Mouse (Mus musculus) myocyte (in vitro differentiated cells): ENCODE data around the gene Meiob. TPM values are rescaled to one million over a fixed set of nuclear protein-coding genes. Genes with fewer than 3 reads are reported as not detected.

Source experiments
- H3K27me3 ChIP-seq: one replicate; pipeline ENCODE4 v1.6.1; 2011; ENCODE audit not compliant: control insufficient read depth, insufficient read depth, insufficient read length
- H3K36me3 ChIP-seq: one replicate; pipeline ENCODE4 v1.6.1; 2011; ENCODE audit not compliant: control insufficient read depth, insufficient read depth
- H3K4me2 ChIP-seq: one replicate; pipeline ENCODE4 v1.6.1; 2011; ENCODE audit warnings: low read depth, control low read depth
- H3K4me3 ChIP-seq: one replicate; pipeline ENCODE4 v1.5.1; 2011; ENCODE audit warnings: mild to moderate bottlenecking, control low read depth, moderate library complexity
- H3K79me2 ChIP-seq: one replicate; pipeline ENCODE4 v1.6.1; 2011; ENCODE audit not compliant: control insufficient read depth, insufficient read depth
- H3ac ChIP-seq: one replicate; pipeline ENCODE4 v1.6.1; 2011; ENCODE audit not compliant: control insufficient read depth, insufficient read length
- CEBPB ChIP-seq: IDR thresholded peaks from 2 replicates; pipeline ENCODE4 v1.6.1; 2011; ENCODE audit warnings: mild to moderate bottlenecking, moderate library complexity; ENCODE audit not compliant: poor library complexity, insufficient read depth, severe bottlenecking
- E2F4 ChIP-seq: IDR thresholded peaks from one replicate; pipeline ENCODE4 v1.6.1; 2011; ENCODE audit warnings: mild to moderate bottlenecking, control low read depth, moderate library complexity; ENCODE audit not compliant: insufficient read depth
- MAX ChIP-seq: IDR thresholded peaks from one replicate; pipeline ENCODE4 v1.6.1; 2011; ENCODE audit warnings: low read depth, mild to moderate bottlenecking, control low read depth
- MYOD1 ChIP-seq, 3 experiments: IDR thresholded peaks; one replicate each; pipeline ENCODE4 v1.6.1; 2011; ENCODE audit warnings: control low read depth in 2 of 3, low read depth in 2 of 3, mild to moderate bottlenecking in 2 of 3, moderate library complexity in 1 of 3; ENCODE audit not compliant: insufficient read length in 2 of 3, control insufficient read depth in 1 of 3
- MYOG ChIP-seq, 3 experiments: IDR thresholded peaks; one replicate each; pipeline ENCODE4 v1.6.1; 2011; ENCODE audit warnings: control low read depth in 2 of 3, low read depth in 2 of 3, mild to moderate bottlenecking in 2 of 3; ENCODE audit not compliant: insufficient read length in 2 of 3, control insufficient read depth in 1 of 3, insufficient read depth in 1 of 3
- POLR2A ChIP-seq: IDR thresholded peaks from one replicate; pipeline ENCODE4 v1.6.1; 2011; ENCODE audit warnings: low read depth, mild to moderate bottlenecking, control low read depth, moderate library complexity; ENCODE audit not compliant: insufficient read length
- POLR2AphosphoS2 ChIP-seq: IDR thresholded peaks from one replicate; pipeline ENCODE4 v1.6.1; 2011; ENCODE audit warnings: low read depth, control low read depth; ENCODE audit not compliant: insufficient read length
- REST ChIP-seq: IDR thresholded peaks from one replicate; pipeline ENCODE4 v1.6.1; 2011; ENCODE audit warnings: mild to moderate bottlenecking, control low read depth, moderate library complexity; ENCODE audit not compliant: insufficient read depth, insufficient read length
- SRF ChIP-seq: IDR thresholded peaks from one replicate; pipeline ENCODE4 v1.6.1; 2011; ENCODE audit warnings: low read depth; ENCODE audit not compliant: control insufficient read depth, insufficient read length
- TCF12 ChIP-seq: IDR thresholded peaks from one replicate; pipeline ENCODE4 v1.6.1; 2011; ENCODE audit warnings: mild to moderate bottlenecking, control low read depth; ENCODE audit not compliant: poor library complexity, insufficient read depth, severe bottlenecking
- TCF3 ChIP-seq: IDR thresholded peaks from one replicate; pipeline ENCODE4 v1.6.1; 2011; ENCODE audit warnings: low read depth, control low read depth; ENCODE audit not compliant: insufficient read length
- USF1 ChIP-seq: IDR thresholded peaks from one replicate; pipeline ENCODE4 v1.6.1; 2011; ENCODE audit warnings: low read depth, mild to moderate bottlenecking, control low read depth, moderate library complexity
- polyA plus RNA-seq: library from polyadenylated mRNA; unstranded; fragments of >200 nt; fragmentation: generic; extraction: Trizol; gene quantifications from one replicate; pipeline ENCODE4 v1.2.1, GENCODE M21; 2012; ENCODE audit warnings: missing spikeins

The Meiob gene
- polyA plus RNA-seq, 1 experiment: not detected

DNA sequence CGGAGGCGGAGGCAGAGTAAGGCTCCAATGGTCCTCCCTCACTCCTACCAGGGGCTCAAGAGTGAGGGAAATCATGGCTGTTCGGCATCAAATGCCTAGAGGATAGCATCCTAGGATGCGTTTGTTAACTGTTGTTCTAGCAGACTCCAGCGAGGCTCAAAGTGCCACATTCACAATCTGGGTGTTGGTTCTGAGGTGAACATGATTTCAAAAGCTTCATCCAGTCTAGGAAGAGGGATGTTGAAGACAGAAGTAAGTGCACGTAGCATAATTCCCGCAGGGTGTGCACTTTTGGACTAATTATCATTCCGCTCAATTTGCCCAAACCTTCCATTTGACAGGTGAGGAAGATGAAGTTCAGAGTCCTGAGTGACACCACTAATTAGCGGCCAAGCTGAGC, 5.9 kb upstream of the Meiob start:
- Histone ChIP-seq H3K4me3 (no peak overlapping the region), H3K27me3 (peaks cover 12% of the 10 kb centered on the region), H3K4me2 (no peak overlapping the region), H3ac (no peak overlapping the region), H3K79me2 (no peaks in the 10 kb centered on the region), H3K36me3 (no peaks in the 10 kb centered on the region)
- no peak for TF ChIP-seq TCF3

- H3K27me3 ChIP-seq: peaks cover 16% of the 10 kb centered on the region
- TF ChIP-seq MYOD1 (IDR thresholded peaks at IDR 0.05; ENCODE audit: control insufficient read depth in 1 of 3, insufficient read length in 2 of 3, low read depth in 2 of 3): no peak
- no peak for TF ChIP-seq TCF12
- no peak for TF ChIP-seq TCF3
- no peak for TF ChIP-seq CEBPB
- TF ChIP-seq SRF: no peak
- no peak for TF ChIP-seq MYOG (IDR thresholded peaks at IDR 0.05; ENCODE audit: control insufficient read depth in 1 of 3, insufficient read depth in 1 of 3, insufficient read length in 2 of 3, low read depth in 2 of 3)
- TF ChIP-seq E2F4: no peak
- no peak for TF ChIP-seq USF1
- no peak for TF ChIP-seq POLR2AphosphoS2
- H3ac ChIP-seq: no peak overlapping the region
- no peaks in the 10 kb centered on the region for H3K79me2 ChIP-seq
- no peaks in the 10 kb centered on the region for H3K36me3 ChIP-seq
- no peak overlapping the region for H3K4me2 ChIP-seq
- H3K4me3 ChIP-seq: no peak overlapping the region
Measured at GRCm38 (mm10) chr17:24799476-24799875, 4.6 kb upstream of the Meiob start.

DNA sequence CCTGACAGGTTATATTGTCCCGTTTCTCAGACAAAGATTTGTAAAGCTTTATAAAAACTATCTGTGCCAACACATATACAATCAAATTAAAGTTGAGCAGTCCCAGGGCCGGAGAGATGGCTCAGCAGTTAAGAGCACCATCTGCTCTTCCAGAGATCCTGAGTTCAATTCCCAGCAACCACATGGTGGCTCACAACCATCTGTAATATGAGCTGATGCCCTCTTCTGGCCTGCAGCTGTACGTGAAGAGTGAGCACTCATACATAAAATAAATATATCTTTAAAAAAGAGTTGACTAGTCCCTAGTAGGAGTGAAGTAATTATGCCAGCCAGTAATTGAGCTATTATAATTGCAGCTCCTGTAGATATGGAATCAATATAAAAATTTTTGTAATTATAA, 3.6 kb upstream of the Meiob start:
- H3K36me3 ChIP-seq: no peaks in the 10 kb centered on the region
- H3K27me3 ChIP-seq: peaks cover 24% of the 10 kb centered on the region
- TF ChIP-seq CEBPB (no peak), REST (no peak), MAX (no peak), POLR2A (no peak), MYOG (IDR thresholded peaks at IDR 0.05; ENCODE audit: control insufficient read depth in 1 of 3, insufficient read depth in 1 of 3, insufficient read length in 2 of 3, low read depth in 2 of 3) (no peak), MYOD1 (IDR thresholded peaks at IDR 0.05; ENCODE audit: control insufficient read depth in 1 of 3, insufficient read length in 2 of 3, low read depth in 2 of 3) (no peak), TCF12 (no peak), USF1 (no peak), TCF3 (no peak), POLR2AphosphoS2 (no peak), SRF (no peak), E2F4 (no peak)
- no peak overlapping the region for H3K4me3 ChIP-seq
- no peaks in the 10 kb centered on the region for H3K79me2 ChIP-seq
- no peak overlapping the region for H3ac ChIP-seq
- no peak overlapping the region for H3K4me2 ChIP-seq

DNA sequence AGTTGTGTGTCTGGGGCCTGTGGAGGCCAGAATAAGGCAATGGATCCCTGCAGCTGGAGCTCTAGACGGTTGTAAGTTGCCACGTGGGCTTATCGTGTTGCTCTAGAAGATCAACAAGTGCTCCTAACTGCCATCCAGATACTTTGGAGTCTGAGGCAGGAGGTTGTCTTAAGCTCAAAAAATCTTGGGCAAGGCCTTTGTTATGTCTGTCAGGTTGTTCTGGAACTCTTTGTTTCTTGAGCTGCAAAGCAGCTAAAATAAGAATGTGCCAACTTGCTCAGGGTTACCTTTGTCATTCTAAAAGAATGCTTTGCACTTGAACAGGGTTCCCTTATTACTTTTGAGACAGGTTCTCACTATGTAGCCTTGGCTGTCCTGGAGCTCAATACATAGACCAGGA, 7.1 kb downstream of the Meiob start:
- TF ChIP-seq MAX (no peak), POLR2AphosphoS2 (no peak), TCF12 (no peak), CEBPB (no peak), POLR2A (no peak)

DNA sequence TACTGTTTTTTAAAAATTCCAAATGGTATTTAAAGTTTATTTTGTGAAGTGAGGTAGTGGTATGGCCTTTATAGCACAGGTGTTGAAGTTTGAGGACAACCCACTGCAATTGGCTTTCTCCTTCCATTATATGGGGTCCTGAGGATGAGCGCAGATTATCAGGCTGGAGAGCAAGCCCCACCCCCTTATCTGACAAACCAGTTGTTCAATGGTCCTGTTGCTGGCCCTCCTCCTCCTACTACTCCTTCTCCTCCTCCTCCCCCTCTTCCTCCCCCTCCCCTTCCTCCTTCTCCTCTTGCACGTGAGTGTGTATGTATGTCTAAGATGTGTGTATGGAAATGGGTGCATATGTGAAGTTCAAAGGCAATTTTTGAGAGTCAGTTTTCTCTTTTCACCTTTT, 8.1 kb downstream of the Meiob start:
- Histone ChIP-seq H3K79me2 (no peaks in the 10 kb centered on the region), H3ac (no peak overlapping the region), H3K27me3 (peaks cover 15% of the 10 kb centered on the region), H3K4me3 (no peak overlapping the region), H3K36me3 (no peaks in the 10 kb centered on the region), H3K4me2 (no peak overlapping the region)
- TF ChIP-seq E2F4: no peak

More for the DNA sequence above, 7.1 kb downstream of the Meiob start:
- H3K79me2 ChIP-seq: no peaks in the 10 kb centered on the region
- H3ac ChIP-seq: no peak overlapping the region
- H3K4me2 ChIP-seq: no peak overlapping the region
- H3K4me3 ChIP-seq: no peak overlapping the region
- no peaks in the 10 kb centered on the region for H3K36me3 ChIP-seq
- H3K27me3 ChIP-seq: peaks cover 15% of the 10 kb centered on the region

- H3K4me2 ChIP-seq: no peak overlapping the region
- no peak overlapping the region for H3K4me3 ChIP-seq
- no peak for TF ChIP-seq POLR2A
- TF ChIP-seq MYOD1 (IDR thresholded peaks at IDR 0.05; ENCODE audit: control insufficient read depth in 1 of 3, insufficient read length in 2 of 3, low read depth in 2 of 3): no peak
- TF ChIP-seq E2F4: no peak
- TF ChIP-seq USF1: no peak
- TF ChIP-seq REST: no peak
- TF ChIP-seq SRF: no peak
- no peak for TF ChIP-seq CEBPB
- peaks cover 4% of the 10 kb centered on the region for H3K27me3 ChIP-seq
- H3K79me2 ChIP-seq: no peaks in the 10 kb centered on the region
- no peaks in the 10 kb centered on the region for H3K36me3 ChIP-seq
- no peak overlapping the region for H3ac ChIP-seq
Measured at GRCm38 (mm10) chr17:24815256-24815655, 11.2 kb downstream of the Meiob start.
